Mouse (Mus musculus): ENCODE measurements around the gene Tsc1. TPM values are rescaled to one million over a fixed set of nuclear protein-coding genes. Genes with fewer than 3 reads are reported as not detected.

The Tsc1 gene
- total RNA-seq (2017), result 14.5 and 18.7 TPM in 2 replicates

DNA sequence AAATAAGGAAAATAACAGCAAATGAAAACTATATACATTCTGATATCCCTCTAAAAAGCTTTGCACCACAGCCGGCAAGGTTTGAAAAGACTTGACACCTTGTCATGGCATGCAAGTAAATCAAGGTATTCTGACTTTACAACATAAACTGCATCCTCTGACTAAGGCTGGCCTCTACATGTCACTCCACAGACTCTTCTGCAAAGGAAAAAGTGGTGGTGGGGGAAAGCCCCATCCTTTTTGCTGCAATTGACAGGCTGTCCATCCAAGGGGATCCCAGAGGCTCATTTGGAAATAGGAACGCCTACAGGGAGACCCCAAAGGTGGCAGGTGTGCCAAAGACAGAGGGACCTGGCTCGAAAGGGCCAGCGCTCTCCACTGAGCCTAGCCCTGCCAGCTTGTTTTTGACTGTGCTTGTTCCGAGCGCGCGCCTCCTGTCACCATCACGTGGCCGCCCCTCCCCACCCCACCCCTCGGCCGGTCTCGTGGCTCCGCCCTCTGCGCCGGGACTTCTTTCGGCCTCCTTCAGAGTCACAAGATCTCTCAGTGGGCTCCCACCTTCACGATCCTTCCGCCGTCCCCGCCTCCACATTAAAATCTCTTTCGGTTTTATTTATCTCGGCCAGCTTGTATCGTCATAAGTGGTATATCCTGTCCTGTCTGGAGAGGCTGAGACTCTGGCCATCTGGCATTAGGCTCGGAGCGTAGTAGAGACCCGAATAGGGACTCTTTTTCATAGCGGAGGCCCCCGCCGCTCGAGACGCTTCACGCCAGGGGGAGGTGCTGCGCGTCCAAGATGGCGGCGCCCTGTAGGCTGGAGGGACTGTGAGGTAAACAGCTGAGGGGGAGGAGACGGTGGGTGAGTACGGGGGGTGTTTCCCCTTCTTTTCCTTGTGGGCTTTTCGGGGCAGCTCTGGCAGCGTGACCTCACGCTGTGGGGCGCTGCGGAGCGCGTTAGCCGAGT, at the start of gene Tsc1:
Gene Tsc1, plus strand, starts transcription at position 768 of the 964 bp plus-strand sequence.
- peak; percentile 94 for ATAC-seq (replicated peaks; ENCODE audit: low read depth, poor library complexity, severe bottlenecking)

DNA sequence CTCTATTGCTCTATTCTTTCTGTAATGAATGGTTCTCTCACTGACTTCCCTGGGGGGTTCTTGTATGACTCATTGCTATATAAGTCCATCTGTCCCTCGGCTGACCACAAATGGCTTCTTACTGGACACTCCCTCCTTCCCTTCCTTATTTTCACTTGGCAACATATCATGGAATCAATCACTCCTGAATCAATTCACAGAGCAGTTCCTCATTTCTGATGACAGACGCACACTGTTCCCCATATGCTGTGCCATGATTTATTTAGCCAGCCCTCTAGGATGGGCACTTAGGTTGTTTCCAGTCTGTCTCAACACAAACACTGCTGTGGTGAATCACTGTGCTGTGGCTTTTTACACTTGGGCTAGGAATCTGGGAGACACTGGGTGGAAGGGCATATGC, 49.5 kb upstream of the Tsc1 start:
- peak; percentile 54 for ATAC-seq (replicated peaks; ENCODE audit: low read depth, poor library complexity, severe bottlenecking)

- ATAC-seq (replicated peaks; ENCODE audit: low read depth, poor library complexity, severe bottlenecking), result peak; percentile 58
These were observed 48.2 kb upstream of the Tsc1 start for GRCm38 (mm10) chr2:28592809-28593208.

GRCm38 (mm10) chr2:28596021-28596420, 45.0 kb upstream of the Tsc1 start:
- no peak for ATAC-seq (replicated peaks; ENCODE audit: low read depth, poor library complexity, severe bottlenecking)

- ATAC-seq (replicated peaks; ENCODE audit: low read depth, poor library complexity, severe bottlenecking), result no peak
These were observed 44.0 kb upstream of the Tsc1 start for GRCm38 (mm10) chr2:28596998-28597397.

DNA sequence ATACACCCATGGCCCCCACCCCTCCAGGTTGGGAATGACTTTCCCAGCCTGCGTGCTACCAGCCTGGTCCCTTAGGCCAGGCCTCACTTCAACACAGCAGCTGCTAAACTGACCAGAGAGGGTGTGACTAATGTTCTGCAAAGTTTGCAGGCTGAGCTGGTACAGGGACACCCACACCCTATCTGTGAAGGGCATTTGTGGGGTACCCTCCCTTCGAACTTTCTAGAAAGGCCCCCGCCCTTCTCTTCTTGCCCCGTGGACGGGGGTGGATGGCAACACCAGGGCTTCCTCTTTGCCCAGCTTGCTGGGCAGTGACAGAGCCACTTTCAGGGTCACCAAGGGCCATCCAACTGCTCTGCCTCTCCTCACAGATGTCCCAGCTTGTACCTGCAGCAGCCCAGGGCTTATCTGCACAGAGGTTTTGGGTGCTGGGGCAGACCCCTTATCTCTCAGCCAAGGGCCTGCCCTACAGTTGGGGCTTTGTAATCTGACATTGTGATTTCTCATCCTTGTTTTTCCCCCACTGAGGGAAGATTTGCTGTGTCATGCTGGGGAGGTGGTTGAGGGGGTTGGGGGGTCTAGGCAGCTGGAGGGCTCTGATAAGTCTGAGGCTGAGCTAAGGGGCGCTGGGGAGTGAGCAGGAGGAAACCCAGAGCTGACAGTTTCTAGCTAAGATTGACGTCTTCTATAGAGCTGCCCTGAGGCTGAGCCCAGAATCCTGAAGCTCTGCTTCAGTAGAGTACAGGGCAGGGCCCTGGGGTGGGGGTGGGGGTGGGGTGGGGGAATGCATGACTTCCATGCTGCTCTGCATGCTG, 43.1 kb upstream of the Tsc1 start:
- ATAC-seq (replicated peaks; ENCODE audit: low read depth, poor library complexity, severe bottlenecking), result peak; percentile 59

GRCm38 (mm10) chr2:28598692-28599568, 42.1 kb upstream of the Tsc1 start:
- ATAC-seq (replicated peaks; ENCODE audit: low read depth, poor library complexity, severe bottlenecking), result peak; percentile 48

DNA sequence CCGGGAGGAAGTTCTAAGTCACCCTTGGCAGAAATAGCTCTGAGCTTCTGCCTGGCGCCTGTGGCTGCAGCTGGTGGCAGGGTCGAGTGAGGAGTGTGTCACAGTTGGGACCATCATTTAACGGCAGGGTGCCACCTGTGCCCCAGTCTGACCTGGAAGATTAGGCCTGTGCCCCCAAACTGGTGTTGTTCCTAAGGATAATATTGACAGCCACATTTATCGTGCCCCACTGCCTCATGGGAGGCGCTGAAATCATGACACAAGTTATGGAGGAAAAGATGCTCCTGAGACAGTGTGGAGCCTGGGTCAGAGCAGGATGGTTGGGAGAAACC, 41.5 kb upstream of the Tsc1 start:
- ATAC-seq (replicated peaks; ENCODE audit: low read depth, poor library complexity, severe bottlenecking), result no peak

DNA sequence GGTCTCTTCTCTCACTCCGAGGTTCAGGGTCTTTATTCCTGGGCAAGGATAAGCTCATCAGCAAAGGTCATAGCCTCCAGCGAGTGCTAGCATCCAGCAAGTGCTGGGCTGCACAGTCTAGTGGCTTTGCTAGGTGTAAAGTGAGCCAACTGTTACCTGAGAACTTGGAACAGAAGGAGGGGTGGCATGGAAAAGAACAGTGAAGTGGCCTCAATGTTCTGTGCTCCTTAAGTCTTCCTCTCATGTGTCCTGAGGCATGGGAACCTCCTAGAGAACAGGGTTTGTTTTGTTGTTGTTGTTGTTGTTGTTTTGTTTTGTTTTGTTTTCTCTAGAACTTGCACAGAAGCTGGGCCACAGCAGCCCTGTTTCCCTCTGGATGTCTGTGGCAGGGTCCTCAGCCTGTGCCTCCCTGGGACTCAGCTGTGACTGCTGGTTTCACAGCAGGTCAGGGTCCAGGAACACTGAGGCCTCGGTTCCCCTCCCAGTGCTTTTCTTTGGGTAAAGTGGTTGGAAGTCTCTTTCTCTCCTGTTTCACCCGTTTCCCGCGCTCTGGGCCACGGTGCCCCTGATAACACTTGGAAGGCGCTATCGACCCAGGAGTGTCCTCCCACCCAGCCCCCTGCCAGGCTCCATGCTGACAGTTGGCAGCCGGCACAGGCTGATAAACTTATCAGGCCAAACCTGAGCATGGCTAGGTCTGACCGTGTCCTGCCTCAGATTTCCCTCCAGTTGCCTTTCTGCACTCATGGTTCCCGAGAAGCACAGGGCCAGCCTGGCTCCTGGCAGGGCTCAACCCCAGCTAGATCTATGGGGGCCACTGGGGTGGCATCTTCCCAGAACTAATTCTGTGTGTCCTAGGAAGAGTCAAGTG, 39.1 kb upstream of the Tsc1 start:
- peak; percentile 23; the same call in 1 of the 2 replicates for ATAC-seq (replicated peaks; ENCODE audit: low read depth, poor library complexity, severe bottlenecking)

DNA sequence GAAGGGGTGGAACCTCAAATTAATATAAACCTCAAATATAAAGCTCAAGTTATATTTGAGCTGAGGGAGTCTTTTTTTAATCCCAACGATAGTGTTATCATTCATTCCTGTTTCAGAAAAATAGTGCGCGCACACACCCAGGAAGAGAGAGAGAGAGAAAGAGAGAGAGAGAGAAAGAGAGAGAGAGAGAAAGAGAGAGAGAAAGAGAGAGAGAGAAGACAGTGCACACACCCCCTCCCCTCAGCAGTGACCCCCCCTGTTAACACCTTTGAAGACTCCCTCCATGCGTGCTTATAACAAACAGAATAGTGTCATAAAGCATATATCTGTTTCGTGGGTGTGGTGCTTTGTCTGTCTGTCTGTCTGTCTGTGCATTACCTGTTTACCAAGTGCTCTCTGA, 37.5 kb upstream of the Tsc1 start:
- ATAC-seq (replicated peaks; ENCODE audit: low read depth, poor library complexity, severe bottlenecking), result no peak

- ATAC-seq (replicated peaks; ENCODE audit: low read depth, poor library complexity, severe bottlenecking), result peak; percentile 51
These were observed 35.1 kb upstream of the Tsc1 start for GRCm38 (mm10) chr2:28605789-28606541.

GRCm38 (mm10) chr2:28606601-28607340, 34.3 kb upstream of the Tsc1 start:
- peak; percentile 31 for ATAC-seq (replicated peaks; ENCODE audit: low read depth, poor library complexity, severe bottlenecking)

- ATAC-seq (replicated peaks; ENCODE audit: low read depth, poor library complexity, severe bottlenecking), result 0 out of 2 replicates have a peak, but pooled peaks have one; percentile 1
These were observed 33.5 kb upstream of the Tsc1 start for GRCm38 (mm10) chr2:28607341-28608165.

DNA sequence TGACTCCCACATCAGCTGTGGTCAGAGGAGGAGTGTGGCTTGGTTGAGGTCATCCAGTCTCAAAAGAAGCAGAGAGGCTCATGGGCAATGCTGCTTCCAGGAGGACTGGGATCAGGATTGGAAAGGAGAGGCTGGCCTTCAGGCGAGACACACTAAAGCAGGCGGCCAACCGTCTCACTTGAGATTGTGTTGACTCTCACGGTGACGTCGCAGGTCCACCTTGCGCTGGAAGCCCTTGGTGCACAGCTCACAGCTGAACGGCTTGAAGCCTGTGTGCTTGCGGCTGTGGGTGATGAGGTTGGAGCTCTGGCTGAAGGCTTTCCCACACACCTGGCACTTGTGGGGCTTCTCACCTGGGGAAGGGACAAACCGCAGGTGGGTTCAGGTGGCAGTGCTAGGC, 31.2 kb upstream of the Tsc1 start:
- ATAC-seq (replicated peaks; ENCODE audit: low read depth, poor library complexity, severe bottlenecking), result no peak

DNA sequence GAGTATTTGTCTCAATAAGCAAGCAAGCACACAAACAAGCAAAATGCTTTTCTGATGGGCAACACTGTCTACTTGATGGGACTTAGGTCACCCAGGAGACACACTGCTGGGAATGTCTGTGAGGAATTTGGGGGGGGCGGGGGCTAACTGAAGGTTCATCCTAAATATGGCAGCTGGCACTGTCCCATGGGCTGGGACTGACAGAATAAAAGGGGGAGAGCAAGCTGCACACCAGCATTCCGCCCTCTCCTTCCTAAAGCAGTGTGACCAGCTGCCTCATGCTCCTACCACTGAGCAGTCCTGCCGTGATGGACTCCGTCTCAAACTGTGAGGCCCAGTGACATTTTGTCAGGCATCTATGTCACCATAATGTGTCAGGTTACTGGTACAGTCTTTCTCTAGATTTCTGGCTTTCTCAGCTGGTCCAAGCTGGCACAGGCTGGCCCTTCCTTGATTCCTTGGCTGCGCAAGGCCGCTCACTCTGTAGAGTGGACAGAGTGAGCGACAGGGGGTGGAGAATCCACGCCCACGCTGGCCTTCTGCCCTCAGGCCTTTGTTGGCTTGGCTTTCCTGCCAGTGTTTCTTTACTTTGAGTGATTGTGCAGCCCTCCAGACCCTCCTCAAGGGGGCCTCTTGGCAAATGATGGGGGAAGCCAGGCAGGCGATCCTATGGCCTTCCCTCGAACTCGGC, 30.2 kb upstream of the Tsc1 start:
- no peak for ATAC-seq (replicated peaks; ENCODE audit: low read depth, poor library complexity, severe bottlenecking)

GRCm38 (mm10) chr2:28611407-28611787, 29.6 kb upstream of the Tsc1 start:
- no peak for ATAC-seq (replicated peaks; ENCODE audit: low read depth, poor library complexity, severe bottlenecking)
